Mouse (Mus musculus) right cerebral cortex, postnatal 36 days (tissue): ENCODE measurements around the gene Cers5.
"Not testable (repeated sequence)": the region's sequence is repeated elsewhere in the genome, so short reads cannot be mapped to it uniquely, and the experiment has no call there.

Experiments
- DNase-seq, 2 experiments: peaks; one replicate each; pipeline ENCODE4 v3.0.0; 2022; ENCODE audit warnings: low spot score in 2 of 2, mixed read lengths in 1 of 2

Gene Cers5

GRCm38 (mm10) chr15:99708176-99708575 lies 64.5 kb downstream of the Cers5 start:
- no peak for DNase-seq

- DNase-seq, result no peak
Observed at GRCm38 (mm10) chr15:99705440-99706048, 67.1 kb downstream of the Cers5 start, which contains the start of gene Gm17349. Gene Gm17349 (minus strand): TSS chr15:99705490.

GRCm38 (mm10) chr15:99704881-99705280 lies 67.8 kb downstream of the Cers5 start:
- no peak for DNase-seq

- peak; percentile 45 to 64 for DNase-seq
Observed at GRCm38 (mm10) chr15:99704041-99704681, 68.5 kb downstream of the Cers5 start.

- no peak for DNase-seq
Observed at GRCm38 (mm10) chr15:99703676-99704040, 69.0 kb downstream of the Cers5 start.

- DNase-seq, result no peak
Observed at GRCm38 (mm10) chr15:99703104-99703503, 69.6 kb downstream of the Cers5 start.

- peak; percentile 89 to 91 for DNase-seq
Observed at GRCm38 (mm10) chr15:99701999-99702900, 70.4 kb downstream of the Cers5 start, which contains the start of gene Smarcd1. Gene Smarcd1 (plus strand): TSS chr15:99702129.

- not testable (repeated sequence) for DNase-seq
Observed at GRCm38 (mm10) chr15:99701640-99701998, 71.1 kb downstream of the Cers5 start.

- no peak for DNase-seq
Observed at GRCm38 (mm10) chr15:99700219-99701106, 72.2 kb downstream of the Cers5 start.

GRCm38 (mm10) chr15:99699715-99700114 lies 73.0 kb downstream of the Cers5 start:
- DNase-seq, result no peak

GRCm38 (mm10) chr15:99698533-99699085 lies 74.1 kb downstream of the Cers5 start:
- peak in 1 of 2 experiments; percentile 65 for DNase-seq

- DNase-seq, result no peak
Observed at GRCm38 (mm10) chr15:99697309-99697708, 75.4 kb downstream of the Cers5 start.

- no peak for DNase-seq
Observed at GRCm38 (mm10) chr15:99691976-99692375, 80.7 kb downstream of the Cers5 start.

GRCm38 (mm10) chr15:99690924-99691323 lies 81.8 kb downstream of the Cers5 start:
- no peak for DNase-seq

GRCm38 (mm10) chr15:99688712-99689111 lies 84.0 kb downstream of the Cers5 start:
- no peak for DNase-seq
